Mouse (Mus musculus): Measurements from ENCODE around the gene Raph1. TPM values are rescaled to one million over a fixed set of nuclear protein-coding genes. Genes with fewer than 3 reads are reported as not detected.

Gene Raph1
- total RNA-seq (2021), result 100 to 1,000 TPM in 1 of 2 experiments, 10 to 100 TPM in 1; 95.8 to 122 TPM
- long read RNA-seq, experiment 1, full-length matches to known transcripts, result 2 of 4 reads
- long read RNA-seq, experiment 1, partial matches to known transcripts, result 1 of 4 reads
- long read RNA-seq, experiment 1, other reads (novel, unspliced or antisense), result 1 of 4 reads
- long read RNA-seq, experiment 2, partial matches to known transcripts, result 2 of 4 reads
- long read RNA-seq, experiment 2, other reads (novel, unspliced or antisense), result 2 of 4 reads

DNA sequence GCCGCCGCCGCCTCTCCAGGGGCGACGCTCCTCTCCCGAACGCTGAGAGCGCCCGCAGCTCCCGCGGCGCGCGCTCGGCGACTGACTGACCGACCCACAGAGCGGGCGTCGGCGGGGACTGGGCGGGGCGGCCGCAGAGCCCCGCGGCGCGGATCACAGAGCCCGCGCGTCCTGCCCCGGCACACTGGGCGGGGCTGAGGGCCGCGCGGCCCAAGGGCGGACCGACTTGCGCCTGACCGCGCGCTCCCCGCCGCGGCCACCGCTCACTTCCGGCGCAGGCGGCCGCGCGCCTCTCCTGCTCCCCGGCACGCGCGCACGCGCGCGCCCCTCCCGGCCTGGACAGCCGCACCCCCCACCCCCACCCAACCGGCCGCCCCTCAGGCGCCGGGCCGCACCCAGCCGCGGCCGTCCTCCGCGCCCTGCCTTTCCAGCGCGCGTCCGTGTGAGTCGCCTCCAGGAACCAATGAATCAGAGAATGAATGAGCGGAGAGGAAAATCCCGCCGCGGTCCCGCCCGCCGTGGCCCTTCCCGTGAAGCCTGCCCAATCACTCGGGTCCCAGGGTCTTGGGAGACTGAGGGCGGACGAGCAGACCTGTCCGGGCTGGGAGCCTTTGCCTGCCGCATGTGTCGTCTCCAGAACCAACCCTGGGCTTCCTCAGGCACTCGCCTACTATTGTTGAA lies at the start of gene Raph1:
Raph1 (minus strand) TSS at position 474 of the 681 bp plus-strand sequence.
- DNase-seq, result peak; percentile 86 to 95

DNA sequence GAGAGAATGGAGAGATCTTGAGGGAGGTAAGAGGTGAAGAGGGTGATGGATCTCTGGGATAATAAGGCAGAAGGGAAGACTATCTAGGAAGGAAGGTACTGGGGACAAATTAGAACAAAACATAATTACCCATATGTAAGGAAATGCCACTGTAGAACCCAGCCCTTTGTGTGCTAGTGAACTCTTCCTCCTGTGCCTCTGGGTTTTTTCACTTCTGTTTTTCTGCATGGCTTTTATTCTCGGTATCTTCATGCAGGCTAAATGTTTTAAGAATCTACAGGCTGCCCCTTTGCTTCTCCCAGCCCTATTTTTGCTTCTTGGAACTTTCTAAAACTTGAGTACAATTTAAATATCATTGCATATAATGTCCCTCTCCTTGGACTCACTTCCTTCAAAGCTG lies 48.8 kb upstream of the Raph1 start:
- DNase-seq, result peak in 1 of 2 experiments; percentile 3

DNA sequence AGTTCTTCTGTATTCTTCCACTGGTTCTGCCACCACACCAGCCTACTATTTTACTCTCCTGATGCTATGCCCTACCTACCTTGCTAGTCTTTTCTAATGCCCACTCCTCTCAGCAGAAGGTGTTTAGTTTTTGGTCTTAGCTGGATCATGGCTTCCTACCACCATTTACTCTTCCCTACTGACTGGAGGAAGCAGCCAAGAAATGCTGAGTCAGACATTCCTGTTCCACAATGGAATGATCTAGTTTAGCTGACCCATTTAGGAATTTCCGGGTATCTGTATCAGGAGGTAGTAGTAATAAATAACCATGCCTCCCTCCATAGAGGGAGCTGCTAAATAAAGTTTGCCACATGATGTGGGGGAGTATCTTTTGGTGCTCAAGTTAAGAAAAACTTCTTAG lies 48.0 kb upstream of the Raph1 start:
- DNase-seq, result peak; percentile 38 to 58

DNA sequence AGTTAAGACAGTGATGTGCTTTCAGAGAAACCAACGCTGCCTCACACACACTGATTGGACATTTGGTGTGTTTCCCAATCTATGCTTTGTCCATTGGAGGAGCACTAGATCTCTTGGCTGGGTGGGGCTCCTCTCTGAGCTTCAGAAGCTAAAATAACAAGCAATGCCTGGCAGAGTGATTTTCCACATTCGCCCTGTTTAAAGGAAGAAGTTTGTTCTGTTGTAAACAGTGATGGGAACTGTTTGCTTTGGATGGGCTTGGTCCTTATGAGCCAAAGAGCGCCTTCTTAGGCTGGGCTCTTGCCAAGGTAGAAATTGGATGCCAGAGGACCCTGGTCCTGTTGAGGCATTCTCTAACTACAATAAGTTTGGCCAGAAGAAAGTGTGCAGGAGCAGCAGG lies 45.1 kb upstream of the Raph1 start:
- DNase-seq, result peak; percentile 55 to 58

DNA sequence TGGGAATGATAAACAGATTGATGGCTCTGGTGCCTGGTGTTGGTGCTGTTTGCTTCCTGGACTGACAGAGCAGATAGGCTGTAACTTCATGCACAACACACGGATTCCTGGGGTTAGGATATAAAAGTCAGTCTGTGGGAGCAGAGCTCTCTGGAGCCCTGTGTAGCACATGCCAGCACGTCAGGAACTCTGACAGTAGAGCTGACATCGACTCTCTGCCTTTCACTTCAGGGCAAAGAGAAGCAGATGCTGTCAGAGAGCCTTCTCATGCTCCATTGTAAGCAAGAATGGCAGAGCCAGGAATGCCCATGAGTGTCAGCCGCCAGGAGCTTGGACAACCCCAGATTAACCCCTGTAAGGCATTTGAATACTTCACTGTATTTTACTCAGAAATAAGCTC lies 43.7 kb upstream of the Raph1 start:
- peak; percentile 25 to 30 for DNase-seq

DNA sequence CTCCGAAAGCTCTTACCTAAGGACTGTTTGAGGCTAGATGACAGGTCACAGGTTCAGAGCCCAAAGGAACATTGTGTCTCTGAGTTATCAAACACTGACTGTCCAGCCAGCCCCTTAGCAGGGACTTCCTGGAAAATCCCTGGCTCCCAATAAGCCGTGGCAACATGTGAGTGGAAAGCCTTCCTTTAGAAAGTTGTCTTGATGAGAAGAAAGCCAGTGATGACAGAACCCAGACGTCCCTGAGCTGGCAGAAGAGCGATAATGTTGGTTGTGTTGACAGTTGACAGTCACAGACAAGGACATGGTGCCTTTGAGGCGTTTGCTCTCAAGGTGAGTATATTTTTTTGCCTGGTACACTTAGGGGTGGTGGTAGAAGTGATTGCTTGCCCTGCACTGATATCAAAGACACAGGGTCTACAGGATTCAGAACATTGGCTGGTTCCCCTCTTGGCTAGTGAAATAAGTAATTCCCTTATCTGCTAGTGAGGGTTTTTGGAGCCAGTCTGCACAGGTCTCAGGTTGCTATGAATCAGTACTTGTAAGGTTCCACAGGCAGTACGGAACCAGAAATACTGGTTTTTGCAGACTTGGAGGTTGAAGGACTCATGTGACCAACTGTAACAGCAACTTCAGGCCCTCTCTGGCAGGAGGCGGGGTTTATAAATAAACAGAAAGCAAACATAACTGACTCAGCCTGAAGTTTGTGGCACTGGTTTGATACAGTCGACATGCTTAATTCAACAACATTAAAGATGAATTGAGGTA lies 42.3 kb upstream of the Raph1 start:
- DNase-seq, result peak; percentile 77 to 89

DNA sequence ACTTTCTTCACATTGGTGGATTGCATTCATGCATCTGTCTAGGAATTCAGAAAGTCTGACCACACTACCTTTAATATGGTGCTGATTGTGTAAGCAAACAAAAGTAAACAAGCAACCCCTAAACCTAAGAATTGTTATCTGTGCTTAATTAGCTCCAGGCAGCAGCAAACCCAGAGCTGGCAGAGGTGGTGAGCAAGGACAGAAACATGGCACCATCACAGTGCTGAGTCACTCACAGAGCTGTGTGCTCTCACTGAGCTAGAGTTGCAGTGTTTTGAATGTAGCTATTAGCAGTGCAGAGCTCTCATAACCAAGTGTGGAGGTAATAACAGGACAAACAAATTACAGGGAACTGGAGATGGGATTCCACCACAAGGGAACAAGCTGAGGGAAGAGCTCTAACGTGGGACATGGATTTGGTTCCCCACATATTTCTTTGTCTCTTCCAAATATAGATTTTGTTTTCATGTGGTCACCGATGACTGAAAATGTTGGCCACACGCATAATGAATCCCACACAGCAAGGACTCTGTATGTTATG lies 37.6 kb upstream of the Raph1 start:
- no peak for DNase-seq

DNA sequence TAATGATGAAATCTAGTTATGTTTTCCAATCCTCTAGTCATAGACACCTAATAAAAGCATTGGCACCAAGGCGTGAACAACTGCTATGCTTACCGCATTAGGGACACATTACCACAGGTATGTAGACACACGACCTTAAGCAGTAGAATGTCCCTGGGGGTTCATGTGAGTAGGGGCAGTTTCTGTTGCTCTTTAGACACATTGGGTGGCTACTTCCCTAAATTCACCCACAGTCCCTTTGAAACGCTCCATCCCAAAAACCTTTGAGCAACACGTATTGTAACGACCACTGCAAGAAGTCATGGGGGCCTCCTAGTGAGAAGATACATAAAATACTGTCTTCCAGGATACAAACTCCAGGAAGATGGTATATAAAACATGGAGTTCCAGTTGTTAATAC lies 33.8 kb upstream of the Raph1 start:
- DNase-seq, result no peak

DNA sequence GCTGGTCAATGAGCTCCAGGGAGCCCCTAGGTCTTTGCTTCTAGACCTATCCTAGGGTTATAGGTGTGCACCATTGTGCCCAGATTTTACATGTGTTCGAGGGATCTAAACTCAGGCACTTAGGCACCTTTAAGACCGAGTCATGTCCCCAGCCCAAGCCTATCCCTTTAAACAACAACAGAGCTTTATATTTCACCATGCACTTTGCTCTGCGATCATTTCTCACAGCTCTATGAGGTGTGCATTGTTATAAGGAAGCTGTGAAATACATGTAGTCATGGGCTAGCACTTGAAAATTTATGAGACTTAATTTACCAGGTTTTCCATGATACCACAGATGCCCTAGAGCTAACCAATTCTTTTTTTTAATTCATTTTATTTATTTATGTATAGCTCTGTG lies 33.0 kb upstream of the Raph1 start:
- DNase-seq, result no peak

DNA sequence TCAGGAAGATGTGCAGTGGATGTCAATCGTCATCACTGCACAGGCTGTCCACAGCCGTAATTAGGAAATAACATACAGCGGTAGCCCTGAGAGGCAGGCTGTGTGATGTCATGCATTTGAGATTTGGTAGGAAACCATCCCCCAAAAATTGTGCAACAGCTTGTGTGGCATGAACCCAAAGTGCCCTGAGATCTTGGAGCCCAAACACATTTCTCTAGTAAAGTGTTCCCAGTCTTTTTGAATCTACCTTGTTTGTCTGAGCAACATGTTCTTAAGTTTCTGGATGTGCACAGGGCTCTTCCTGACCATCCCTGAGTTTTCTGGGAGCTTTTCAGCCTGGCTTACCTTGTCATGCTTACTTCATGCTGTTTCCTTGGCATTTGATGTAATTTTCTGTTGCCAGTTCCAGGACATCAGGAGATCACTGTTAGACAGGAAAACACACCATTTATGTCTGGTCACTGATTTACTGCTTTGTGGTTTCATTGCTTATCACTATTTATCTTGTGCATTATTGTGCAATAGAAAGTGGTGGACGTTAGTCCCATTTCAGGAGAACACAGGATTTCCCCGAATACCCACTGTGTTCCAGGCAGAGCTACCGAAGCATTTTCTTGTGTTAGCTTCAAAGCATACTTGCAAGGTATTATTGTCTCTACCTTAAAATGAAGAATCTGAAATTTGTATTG lies 32.3 kb upstream of the Raph1 start:
- peak; percentile 64 to 70 for DNase-seq

DNA sequence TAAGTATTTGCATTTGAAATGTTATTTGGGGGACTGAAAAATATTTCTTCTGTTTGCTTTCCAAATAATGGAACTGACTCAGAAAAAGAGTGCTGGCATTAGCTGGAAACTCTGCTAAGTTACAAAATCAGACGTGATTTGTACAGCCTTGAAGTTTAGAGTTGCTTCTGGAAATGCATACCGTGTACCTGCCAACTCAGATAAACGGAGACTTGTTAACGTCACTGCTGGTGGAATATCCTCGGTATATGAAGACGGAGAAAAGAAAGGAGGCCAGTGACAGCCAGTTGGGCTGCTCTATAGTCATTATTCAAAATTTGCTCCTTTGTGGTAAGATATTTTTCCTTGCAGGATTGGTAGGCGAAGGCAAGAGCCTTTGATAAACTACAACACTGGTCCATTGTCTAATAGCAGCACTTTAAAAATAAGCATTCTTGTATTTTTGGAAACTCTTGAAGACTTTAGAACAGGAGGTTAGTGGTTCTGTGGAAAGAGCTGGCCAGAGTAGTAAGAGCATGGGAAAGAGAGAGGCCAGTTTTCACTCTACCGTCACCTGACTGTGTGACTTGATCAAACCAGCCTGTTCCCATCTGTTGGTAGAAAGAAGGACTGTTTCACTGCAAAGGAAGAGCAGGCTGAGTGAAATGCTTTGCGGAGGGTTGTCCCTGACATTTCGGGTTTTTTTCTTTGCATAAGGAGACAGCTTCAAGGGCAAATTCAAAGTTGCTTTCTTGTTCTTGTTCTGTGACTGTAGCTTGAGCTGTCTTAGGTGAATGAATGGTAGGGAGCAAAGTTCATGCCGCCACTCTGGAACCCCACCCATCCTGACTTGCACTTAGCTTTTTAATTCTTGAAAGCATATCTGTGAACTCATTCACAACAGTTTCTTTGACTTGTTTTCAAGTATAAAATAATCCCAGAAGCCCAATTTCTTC lies 29.7 kb upstream of the Raph1 start:
- no peak for DNase-seq

DNA sequence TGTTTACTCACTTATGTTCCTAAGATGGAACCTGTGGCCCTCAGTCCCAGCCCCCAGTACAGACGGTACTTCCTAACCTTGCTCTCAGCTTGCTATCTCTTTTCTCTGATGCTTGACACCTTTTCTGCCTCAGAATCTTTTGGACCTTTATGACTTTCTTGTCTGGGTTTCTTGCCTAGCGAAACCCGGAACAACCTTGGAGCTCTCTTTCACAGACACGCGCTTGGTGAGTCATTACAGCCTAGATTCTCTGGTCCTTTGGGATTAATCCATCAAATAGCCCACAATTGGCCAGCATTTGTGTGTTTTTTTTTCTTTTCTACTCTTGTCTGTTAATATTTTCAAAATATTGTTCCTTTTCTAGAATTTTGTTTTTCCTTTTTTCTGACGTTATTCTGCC lies 26.2 kb upstream of the Raph1 start:
- DNase-seq, result no peak

DNA sequence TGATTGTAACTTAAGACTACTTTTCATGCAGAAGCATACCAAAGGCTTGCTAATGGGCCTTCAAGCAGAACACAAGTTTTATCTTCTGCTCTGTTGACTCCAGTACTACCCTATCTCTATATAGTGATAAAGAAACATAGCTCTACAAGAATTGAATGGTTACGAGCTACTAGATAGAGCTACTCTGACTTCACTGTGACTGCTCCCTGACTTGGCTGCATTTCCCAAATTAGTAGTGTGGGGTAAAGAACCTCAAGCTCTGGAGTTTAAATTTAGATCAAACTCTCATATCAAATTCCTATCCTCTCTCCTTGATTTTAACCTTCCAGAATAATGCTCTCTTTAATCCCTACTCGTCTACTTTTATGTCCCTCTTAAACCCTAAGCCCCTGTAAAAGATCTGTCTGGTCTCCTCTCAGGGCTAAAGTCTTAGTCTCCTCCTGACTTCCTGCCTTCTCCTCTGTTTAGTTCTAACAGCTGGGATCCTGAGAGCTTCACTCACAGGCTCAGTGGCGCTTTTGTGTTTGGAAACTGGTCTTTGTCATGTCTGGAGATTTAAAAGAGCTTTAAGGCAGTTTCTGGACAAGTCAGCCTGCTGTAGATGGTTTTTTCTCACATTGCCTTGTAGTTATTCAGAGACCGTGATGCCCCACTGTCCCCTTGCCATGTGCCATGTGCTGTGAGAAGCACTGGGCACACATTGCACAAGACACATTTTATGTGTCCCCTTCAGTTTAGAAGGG lies 22.2 kb upstream of the Raph1 start:
- peak; percentile 33 to 34 for DNase-seq

DNA sequence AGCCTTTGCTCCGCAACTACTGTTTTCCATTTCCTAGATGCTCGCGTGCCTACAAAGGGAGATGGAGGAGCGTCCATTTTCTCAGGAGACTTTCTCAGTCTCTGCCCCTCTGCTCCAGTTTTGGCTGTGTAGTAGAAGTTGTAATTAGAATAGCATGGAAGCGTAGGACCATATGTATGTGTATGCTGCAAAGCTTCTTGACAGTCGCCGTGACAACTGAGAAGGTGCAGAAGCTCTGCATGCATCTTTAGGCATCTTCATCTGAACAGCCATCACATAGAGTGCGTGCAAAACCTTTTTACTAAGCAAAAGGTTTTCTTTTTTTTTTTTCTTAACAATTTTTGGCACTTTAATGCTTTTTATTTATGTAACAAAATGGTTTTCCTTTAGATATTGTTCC lies 14.1 kb upstream of the Raph1 start:
- no peak for DNase-seq

DNA sequence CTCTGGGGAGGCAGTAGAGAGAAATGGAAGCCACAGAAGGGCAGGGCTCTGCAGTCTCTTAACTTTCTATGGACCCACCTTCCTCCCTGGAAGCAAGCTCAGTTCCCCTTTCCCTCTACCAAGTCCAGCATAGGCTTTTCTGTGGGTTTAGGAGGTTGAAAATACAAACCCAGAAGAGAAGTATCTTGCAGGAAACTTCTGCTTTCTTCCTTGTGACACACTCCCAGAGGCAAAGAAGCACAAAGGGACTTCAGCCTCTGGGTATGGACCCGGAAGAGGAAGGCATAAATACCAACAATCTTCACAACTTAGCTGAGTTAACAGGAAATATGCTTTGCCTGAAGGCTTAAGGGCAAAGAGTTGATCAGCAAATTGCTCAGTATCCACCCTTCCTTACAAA lies 13.0 kb upstream of the Raph1 start:
- peak in 1 of 2 experiments; percentile 46 for DNase-seq

DNA sequence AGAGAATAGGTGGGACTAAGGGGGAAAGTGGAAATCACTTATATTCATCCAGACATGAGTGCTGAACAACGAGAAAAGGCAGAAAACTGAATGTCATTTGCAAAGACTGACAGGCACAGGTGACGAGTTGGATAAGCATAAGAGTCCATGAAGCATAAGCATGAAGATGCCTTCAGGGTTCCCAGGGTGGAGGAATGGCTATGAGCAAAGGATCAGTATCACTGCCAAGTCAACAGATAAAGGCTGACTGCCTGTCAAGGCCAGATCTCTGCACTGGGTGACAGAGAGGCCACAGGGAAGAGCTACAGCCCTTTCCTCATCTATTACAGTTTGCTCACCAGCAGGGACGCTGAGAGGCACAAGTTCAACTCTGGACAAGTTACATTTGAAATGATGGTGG lies 5.8 kb upstream of the Raph1 start:
- no peak for DNase-seq

DNA sequence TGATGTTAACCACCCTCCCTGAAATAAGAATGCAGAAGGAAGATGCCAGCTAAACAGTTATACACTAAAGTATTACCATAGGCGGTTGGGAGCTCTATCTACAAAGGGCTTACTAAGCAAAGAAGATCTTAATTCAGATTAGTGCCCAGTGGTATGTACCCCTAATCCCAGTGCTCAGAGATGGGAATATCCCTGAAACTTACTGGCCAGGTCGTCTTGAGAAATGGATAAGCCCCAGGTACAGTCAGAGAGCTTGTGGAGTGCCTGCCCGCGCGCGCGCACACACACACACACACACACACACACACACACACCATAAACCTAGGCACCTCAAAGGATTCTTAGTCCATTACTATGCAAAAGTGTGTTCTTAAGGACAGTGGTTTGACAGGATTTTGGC lies 2.8 kb upstream of the Raph1 start:
- no peak for DNase-seq

DNA sequence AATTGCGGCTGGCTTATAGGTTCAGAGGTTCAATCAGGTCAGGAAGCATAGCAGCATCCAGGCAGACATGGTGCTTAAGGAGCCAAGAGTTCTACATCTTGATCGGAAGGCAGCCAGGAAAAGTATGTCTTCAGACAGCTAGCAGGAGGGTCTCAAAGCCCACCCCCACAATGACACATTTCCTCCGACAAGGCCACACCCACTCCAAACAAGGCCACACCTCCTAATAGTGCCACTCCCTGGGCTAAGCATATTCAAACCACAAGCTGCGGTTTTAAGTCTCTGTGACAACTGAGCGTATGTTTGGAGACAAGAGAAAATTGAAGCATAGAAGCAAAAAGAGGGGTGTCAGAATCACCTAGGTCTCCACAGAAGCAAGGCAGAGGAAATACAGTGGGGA lies 2.3 kb upstream of the Raph1 start:
- DNase-seq, result no peak

DNA sequence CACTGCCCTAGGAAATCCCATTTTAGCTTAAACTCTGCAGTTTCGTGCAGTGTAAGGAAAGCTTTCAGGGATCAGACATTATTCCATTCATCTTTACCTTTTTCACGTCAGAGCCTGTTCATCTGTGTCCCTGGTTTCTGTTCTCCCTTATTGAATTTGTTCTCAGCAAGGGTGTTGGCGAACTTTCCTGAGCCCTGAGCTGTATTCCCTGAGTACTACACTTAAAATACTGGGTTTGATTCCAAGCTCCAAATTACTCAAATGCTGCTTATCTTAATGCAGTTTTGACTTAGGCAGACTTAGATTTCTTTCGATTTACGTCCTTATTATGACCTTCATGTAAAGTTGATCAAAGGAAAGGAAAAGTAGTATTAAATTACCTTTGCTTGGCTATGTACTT lies 417 bp upstream of the Raph1 start:
- DNase-seq, result no peak

DNA sequence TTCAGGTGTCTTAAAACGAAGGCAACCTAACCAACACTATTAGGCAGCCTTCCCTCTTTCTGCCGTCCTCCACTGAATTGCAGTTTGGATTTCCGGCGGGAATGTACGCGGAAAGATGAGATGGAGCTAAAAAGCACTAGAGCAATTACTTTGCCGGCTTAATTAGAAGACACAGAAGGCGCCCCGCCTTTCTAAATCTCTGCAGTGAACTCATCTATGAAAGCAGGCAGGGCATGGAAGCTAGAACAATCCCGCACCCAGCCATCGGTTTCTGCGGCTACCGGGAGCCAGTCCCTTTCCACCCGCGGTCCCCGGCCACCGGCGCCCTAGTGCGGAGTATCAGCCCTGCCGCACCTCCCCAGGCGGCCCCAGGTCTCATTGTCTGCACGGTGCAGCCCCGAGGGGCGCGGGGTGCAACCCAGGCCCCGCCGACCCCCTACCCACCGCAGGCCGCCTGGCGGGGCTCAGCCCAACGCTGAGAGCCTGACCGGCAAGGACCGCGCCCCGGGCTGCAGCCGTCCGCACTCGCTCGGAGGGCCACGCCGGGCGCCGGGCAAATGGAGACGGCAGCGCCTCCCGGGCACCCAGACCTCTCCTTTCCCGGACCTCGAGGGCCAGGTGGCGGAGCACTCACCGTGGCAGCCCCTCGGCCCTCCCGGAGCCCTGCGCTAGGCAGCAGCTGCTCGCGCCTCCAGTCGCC lies 823 bp downstream of the Raph1 start:
- peak in 1 of 2 experiments; percentile 72 for DNase-seq
